Mouse (Mus musculus) cerebellum, adult 2 months (tissue): ENCODE data around the gene Gorasp1.

ENCODE experiments used
- CTCF ChIP-seq: fragments of 200-500 bp; IDR thresholded peaks from 2 replicates; pipeline ENCODE4 v1.5.1; 2011; ENCODE audit warnings: low read depth, mild to moderate bottlenecking, control low read depth, low read length, moderate library complexity, borderline replicate concordance; ENCODE audit not compliant: insufficient read depth
- POLR2A ChIP-seq: fragments of 200-500 bp; IDR thresholded peaks from 2 replicates; pipeline ENCODE4 v1.6.1; 2011; ENCODE audit warnings: low read length, control low read depth, borderline replicate concordance; ENCODE audit not compliant: insufficient read depth

- TF ChIP-seq CTCF (no peak), POLR2A (no peak)
Observed at GRCm38 (mm10) chr9:119919858-119920257, 17.5 kb downstream of the Gorasp1 start.
